Mouse (Mus musculus) spleen, adult 2 months (tissue): ENCODE data around the gene Gm5862. TPM values are rescaled to one million over a fixed set of nuclear protein-coding genes. Genes with fewer than 3 reads are reported as not detected.
"Not testable (repeated sequence)": the region's sequence is repeated elsewhere in the genome, so short reads cannot be mapped to it uniquely, and the experiment has no call there.

ENCODE experiments used
- DNase-seq, 2 experiments: peaks; one replicate each; pipeline versions ENCODE4 v3.0.0 to v3.0.0-alpha.2; 2012 to 2021; ENCODE audit warnings: low spot score in 2 of 2, low read depth in 1 of 2
- H3K27ac ChIP-seq: fragments of 200-500 bp; 2 replicates; pipeline ENCODE4 v1.5.1; 2012; ENCODE audit warnings: low read length, inconsistent platforms; ENCODE audit not compliant: insufficient read depth
- H3K27me3 ChIP-seq: fragments of 200-500 bp; 2 replicates; pipeline ENCODE4 v1.6.1; 2012; ENCODE audit warnings: mild to moderate bottlenecking, moderate library complexity, low read length, inconsistent platforms; ENCODE audit not compliant: control insufficient read depth, insufficient read depth
- H3K36me3 ChIP-seq: fragments of 200-500 bp; 2 replicates; pipeline ENCODE4 v1.6.1; 2012; ENCODE audit warnings: mild to moderate bottlenecking, low read length, inconsistent platforms; ENCODE audit not compliant: control insufficient read depth, insufficient read depth
- H3K4me1 ChIP-seq: fragments of 200-500 bp; 2 replicates; pipeline ENCODE4 v1.6.1; 2011; ENCODE audit warnings: inconsistent platforms; ENCODE audit not compliant: control insufficient read depth, insufficient read depth, insufficient read length
- H3K4me3 ChIP-seq: fragments of 200-500 bp; 2 replicates; pipeline ENCODE4 v1.5.1; 2011; ENCODE audit warnings: mild to moderate bottlenecking, inconsistent platforms; ENCODE audit not compliant: insufficient read depth, insufficient read length; ENCODE audit errors: extremely low read depth
- CTCF ChIP-seq: fragments of 200-500 bp; IDR thresholded peaks from 2 replicates; pipeline ENCODE4 v1.5.1; 2011; ENCODE audit warnings: mild to moderate bottlenecking, inconsistent platforms; ENCODE audit not compliant: insufficient read depth, insufficient read length, insufficient replicate concordance; ENCODE audit errors: extremely low read depth
- POLR2A ChIP-seq: fragments of 200-500 bp; IDR thresholded peaks from 2 replicates; pipeline ENCODE4 v1.6.1; 2011; ENCODE audit warnings: low read depth, low read length, inconsistent platforms
- WGBS: fragments of 180-500 bp; shearing (Covaris S2); methylation state at CpG from one replicate; pipeline ENCODE4 v1.1.7; 2018; 5-methylcytosine and 5-hydroxymethylcytosine counted together
- polyA plus RNA-seq: library from polyadenylated mRNA; depleted of rRNA; stranded (reverse); fragments of >200 nt; gene quantifications from 2 replicates; pipeline ENCODE4 v1.2.3, GENCODE M21; 2012; rRNA removed

Gene Gm5862
- polyA plus RNA-seq, result not detected in 2 replicates

DNA sequence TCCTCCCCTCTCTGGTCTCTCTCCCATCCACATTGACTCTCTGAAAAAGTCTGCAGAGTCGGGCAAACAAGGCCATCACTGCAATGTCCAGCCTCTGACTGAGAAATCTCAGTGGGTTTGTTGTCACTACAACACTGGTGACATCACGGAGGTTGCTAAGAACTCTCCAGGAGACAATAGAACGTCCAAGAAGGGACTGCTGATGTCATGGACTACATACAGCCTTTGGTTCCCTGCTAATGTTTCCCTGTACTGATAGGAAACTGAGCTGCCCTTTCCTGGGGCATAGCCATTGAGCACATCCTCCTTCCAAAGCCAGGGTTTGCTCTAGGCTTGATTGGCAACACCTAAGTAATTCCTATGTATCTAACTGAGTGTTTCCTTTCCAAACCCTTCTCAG is at the start of gene Gm5862:
Gene Gm5862, minus strand, starts transcription at position 101 of the 400 bp plus-strand sequence.
- H3K4me3 ChIP-seq, H3K27ac ChIP-seq, H3K36me3 ChIP-seq, DNase-seq, H3K4me1 ChIP-seq, H3K27me3 ChIP-seq: not testable (repeated sequence)
- no CpG with 5 or more reads among the region's 3 CpGs for WGBS

- TF ChIP-seq CTCF, result no peak
- TF ChIP-seq POLR2A, result no peak
- DNase-seq, result no peak
Measured at GRCm38 (mm10) chr5:26070716-26071115, 48.0 kb upstream of the Gm5862 start.

DNA sequence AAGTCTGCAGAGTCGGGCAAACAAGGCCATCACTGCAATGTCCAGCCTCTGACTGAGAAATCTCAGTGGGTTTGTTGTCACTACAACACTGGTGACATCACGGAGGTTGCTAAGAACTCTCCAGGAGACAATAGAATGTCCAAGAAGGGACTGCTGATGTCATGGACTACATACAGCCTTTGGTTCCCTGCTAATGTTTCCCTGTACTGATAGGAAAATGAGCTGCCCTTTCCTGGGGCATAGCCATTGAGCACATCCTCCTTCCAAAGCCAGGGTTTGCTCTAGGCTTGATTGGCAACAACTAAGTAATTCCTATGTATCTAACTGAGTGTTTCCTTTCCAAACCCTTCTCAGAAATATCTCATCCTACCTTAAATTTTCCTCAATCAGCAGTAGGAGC is 35.8 kb upstream of the Gm5862 start, which contains the start of gene Gm7347:
Gene Gm7347, minus strand, starts transcription at position 101 of the 400 bp plus-strand sequence.
- not testable (repeated sequence) for H3K4me1 ChIP-seq, H3K27me3 ChIP-seq, H3K27ac ChIP-seq, H3K4me3 ChIP-seq, DNase-seq, H3K36me3 ChIP-seq
- WGBS, result no CpG with 5 or more reads among the region's 2 CpGs

More at GRCm38 (mm10) chr5:26070716-26071115, 48.0 kb upstream of the Gm5862 start:
- WGBS, result 87% methylated on average over 24 of the region's 24 CpGs
- no peak overlapping the region for H3K4me3 ChIP-seq
- H3K36me3 ChIP-seq, result no peaks in the 10 kb centered on the region
- H3K27me3 ChIP-seq, result no peaks in the 10 kb centered on the region
- H3K27ac ChIP-seq, result no peak overlapping the region
- H3K4me1 ChIP-seq, result no peaks in the 10 kb centered on the region

DNA sequence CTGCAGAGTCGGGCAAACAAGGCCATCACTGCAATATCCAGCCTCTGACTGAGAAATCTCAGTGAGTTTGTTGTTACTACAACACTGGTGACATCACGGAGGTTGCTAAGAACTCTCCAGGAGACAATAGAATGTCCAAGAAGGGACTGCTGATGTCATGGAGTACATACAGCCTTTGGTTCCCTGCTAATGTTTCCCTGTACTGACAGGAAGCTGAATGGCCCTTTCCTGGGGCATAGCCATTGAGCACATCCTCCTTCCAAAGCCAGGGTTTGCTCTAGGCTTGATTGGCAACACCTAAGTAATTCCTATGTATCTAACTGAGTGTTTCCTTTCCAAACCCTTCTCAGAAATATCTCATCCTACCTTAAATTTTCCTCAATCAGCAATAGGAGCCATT is 16.7 kb upstream of the Gm5862 start, which contains the start of gene Speer4a:
Gene Speer4a, minus strand, starts transcription at position 101 of the 400 bp plus-strand sequence.
- not testable (repeated sequence) for H3K36me3 ChIP-seq, H3K27me3 ChIP-seq, H3K27ac ChIP-seq, H3K4me3 ChIP-seq, DNase-seq, H3K4me1 ChIP-seq
- WGBS, result 65% methylated on average over 2 of the region's 2 CpGs

GRCm38 (mm10) chr5:26007697-26008096 is 15.0 kb downstream of the Gm5862 start:
- not testable (repeated sequence) for H3K27me3 ChIP-seq, H3K4me1 ChIP-seq, H3K4me3 ChIP-seq, DNase-seq, H3K27ac ChIP-seq, H3K36me3 ChIP-seq
- WGBS, result 59% methylated on average over 7 of the region's 7 CpGs

DNA sequence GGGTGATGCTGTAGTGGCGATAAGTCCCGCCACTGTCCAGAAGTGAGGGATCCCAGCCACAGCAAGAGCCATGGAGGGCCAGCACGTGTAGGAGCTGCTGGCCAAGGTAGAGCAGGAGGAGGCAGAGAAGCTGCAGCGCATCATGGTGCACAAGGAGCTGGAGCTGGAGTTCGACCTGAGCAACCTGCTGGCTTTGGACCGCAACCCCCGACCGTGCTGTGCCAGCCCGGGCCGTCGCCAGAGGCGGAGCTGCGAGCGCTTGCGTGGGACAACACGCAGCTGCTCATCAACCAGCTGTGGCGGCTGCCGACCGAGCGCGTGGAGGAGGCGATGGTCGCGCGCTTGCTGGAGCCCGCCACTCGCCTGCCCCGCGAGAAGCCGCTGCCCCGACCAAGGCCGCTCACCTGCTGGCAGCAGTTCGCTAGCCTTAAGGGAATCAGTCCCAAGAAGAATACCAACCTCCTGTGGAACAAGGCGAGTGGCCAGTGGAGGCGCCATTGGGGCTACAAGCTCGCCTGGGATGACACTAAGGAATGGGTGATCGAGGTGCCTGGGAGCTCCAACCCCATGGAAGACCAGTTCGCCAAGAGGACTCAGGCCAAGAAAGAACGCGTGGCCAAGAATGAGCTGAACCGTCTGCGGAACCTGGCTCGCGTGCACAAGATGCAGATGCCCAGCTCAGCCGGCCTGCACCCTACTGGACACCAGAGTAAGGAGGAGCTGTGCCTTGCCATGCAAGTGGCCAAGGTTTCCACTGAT is 15.6 kb downstream of the Gm5862 start:
- DNase-seq, H3K36me3 ChIP-seq, H3K4me1 ChIP-seq, H3K27ac ChIP-seq, H3K27me3 ChIP-seq, H3K4me3 ChIP-seq: not testable (repeated sequence)
- 28% methylated on average over 45 of the region's 45 CpGs for WGBS

DNA sequence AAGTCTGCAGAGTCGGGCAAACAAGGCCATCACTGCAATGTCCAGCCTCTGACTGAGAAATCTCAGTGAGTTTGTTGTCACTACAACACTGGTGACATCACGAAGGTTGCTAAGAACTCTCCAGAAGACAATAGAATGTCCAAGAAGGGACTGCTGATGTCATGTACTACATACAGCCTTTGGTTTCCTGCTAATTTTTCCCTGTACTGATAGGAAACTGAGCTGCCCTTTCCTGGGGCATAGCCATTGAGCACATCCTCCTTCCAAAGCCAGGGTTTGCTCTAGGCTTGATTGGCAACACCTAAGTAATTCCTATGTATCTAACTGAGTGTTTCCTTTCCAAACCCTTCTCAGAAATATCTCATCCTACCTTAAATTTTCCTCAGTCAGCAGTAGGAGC is 18.0 kb downstream of the Gm5862 start, which contains the start of gene Gm1979:
Gene Gm1979, minus strand, starts transcription at position 101 of the 400 bp plus-strand sequence.
- H3K4me3 ChIP-seq, H3K36me3 ChIP-seq, DNase-seq, H3K27me3 ChIP-seq, H3K4me1 ChIP-seq, H3K27ac ChIP-seq: not testable (repeated sequence)
- WGBS, result 82% methylated on average over 1 of the region's 2 CpGs

GRCm38 (mm10) chr5:25988550-25988949 is 34.2 kb downstream of the Gm5862 start, which contains the start of gene Gm21698:
Gene Gm21698, minus strand, starts transcription at chr5:25988650.
- DNase-seq, result not testable (repeated sequence)
- no CpG with 5 or more reads among the region's 3 CpGs for WGBS

DNA sequence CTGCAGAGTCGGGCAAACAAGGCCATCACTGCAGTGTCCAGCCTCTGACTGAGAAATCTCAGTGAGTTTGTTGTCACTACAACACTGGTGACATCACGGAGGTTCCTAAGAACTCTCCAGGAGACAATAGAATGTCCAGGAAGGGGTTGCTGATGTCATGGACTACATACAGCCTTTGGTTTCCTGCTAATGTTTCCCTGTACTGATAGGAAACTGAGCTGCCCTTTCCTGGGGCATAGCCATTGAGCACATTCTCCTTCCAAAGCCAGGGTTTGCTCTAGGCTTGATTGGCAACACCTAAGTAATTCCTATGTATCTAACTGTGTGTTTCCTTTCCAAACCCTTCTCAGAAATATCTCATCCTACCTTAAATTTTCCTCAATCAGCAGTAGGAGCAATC is 50.2 kb downstream of the Gm5862 start, which contains the start of gene Gm21680:
Gene Gm21680, minus strand, starts transcription at position 101 of the 400 bp plus-strand sequence.
- DNase-seq, H3K4me3 ChIP-seq, H3K27me3 ChIP-seq, H3K4me1 ChIP-seq, H3K36me3 ChIP-seq, H3K27ac ChIP-seq: not testable (repeated sequence)
- no CpG with 5 or more reads among the region's 2 CpGs for WGBS

More at GRCm38 (mm10) chr5:25988550-25988949, 34.2 kb downstream of the Gm5862 start, which contains the start of gene Gm21698:
- not testable (repeated sequence) for H3K4me1 ChIP-seq, H3K27me3 ChIP-seq, H3K36me3 ChIP-seq, H3K4me3 ChIP-seq, H3K27ac ChIP-seq
